Mouse (Mus musculus): ENCODE results near the gene Cbr3. TPM values are rescaled to one million over a fixed set of nuclear protein-coding genes. Genes with fewer than 3 reads are reported as not detected.
"Not testable (repeated sequence)": the region's sequence is repeated elsewhere in the genome, so short reads cannot be mapped to it uniquely, and the experiment has no call there.

The Cbr3 gene
- polyA plus RNA-seq (2021): 16.6 TPM

DNA sequence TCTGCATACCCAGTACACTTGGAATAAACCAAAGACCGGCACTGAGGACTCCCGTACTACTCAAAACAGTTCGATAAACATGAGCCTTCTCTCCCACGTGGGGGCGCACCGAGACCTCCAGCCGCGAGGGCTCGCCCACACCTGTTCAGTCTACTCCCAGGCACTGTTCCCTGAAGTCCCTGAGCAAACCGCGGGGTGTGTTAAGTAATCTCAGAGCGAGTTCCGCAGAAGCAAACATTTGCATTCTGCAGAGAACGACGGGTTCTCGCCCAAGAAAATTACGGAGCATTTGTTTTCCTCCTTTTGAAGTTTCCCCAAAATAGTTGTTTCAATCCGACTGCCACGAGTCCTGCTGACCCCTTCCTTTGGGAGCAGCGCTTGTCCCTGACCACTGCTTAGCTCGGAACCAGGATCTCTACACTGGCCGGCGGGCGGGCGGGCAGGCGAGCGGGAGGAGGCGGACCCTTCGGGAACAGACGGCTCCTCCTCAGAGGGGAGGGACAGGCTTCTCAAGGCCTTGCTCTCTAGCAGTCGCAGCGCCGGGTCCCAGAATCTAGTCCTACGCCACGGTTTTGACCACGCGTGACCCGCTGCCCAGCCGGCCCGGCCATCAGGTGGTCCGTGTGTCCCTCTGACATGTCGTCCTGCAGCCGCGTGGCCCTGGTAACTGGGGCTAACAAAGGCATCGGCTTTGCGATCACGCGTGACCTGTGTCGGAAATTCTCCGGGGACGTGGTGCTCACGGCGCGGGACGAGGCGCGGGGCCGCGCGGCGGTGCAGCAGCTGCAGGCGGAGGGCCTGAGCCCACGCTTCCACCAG is at the start of gene Cbr3:
Gene Cbr3 (plus strand): TSS at position 527 of the 819 bp plus-strand sequence.
- CTCF ChIA-PET: interaction anchor here (1.6 to 2.8 kb wide), 2 partner anchors 28 to 103 kb away, joined by 4 to 8 read pairs; no protein-coding TSS in a partner anchor
- peaks cover 3% of the 10 kb centered on the region for H3K27me3 ChIP-seq
- ATAC-seq (peak; percentile 82), DNase-seq (ENCODE audit: low read depth, low spot score) (no peak)
- TF ChIP-seq CTCF (IDR thresholded peaks at IDR 0.05): peak; percentile 32
- in situ Hi-C loops (cut with MboI; ENCODE audit: low pct_unique_long_range_greater_than_20kb): loop anchor here (10.0 kb wide), 1 partner anchor 102 kb away; no protein-coding TSS in a partner anchor
- POLR2A ChIA-PET: no interaction called here

DNA sequence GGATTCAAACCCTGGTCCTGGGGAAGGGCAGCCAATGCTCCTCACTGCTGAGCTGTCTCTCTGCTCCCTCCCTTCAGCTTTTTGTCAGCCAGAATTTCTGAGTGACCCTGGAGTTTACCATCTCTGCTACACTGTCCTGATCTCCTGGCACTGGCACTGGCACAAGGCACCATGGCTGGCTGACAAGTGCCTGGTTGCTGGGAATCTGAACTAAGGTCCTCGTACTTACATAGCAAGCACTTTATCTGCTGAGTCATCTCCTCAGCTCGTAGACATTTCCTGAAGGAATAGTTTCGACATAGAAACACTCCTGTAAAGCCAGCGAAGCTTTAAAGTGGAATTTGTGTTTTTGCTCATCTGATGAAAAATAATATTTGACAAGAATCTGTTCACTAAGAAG is 39.0 kb upstream of the Cbr3 start:
- in situ Hi-C loops (cut with MboI; ENCODE audit: low pct_unique_long_range_greater_than_20kb): no loop called here
- peak; percentile 21 for ATAC-seq
- DNase-seq (ENCODE audit: low read depth, low spot score): peak; percentile 33
- TF ChIP-seq CTCF (IDR thresholded peaks at IDR 0.05): no peak
- ChIA-PET CTCF (interaction anchor here (0.8 to 1.0 kb wide), 2 partner anchors 17 to 67 kb away, joined by 3 read pairs; no protein-coding TSS in a partner anchor), POLR2A (interaction anchor here (0.6 kb wide), 1 partner anchor 40 kb away, joined by 3 read pairs; no protein-coding TSS in a partner anchor)
- no peaks in the 10 kb centered on the region for H3K27me3 ChIP-seq

DNA sequence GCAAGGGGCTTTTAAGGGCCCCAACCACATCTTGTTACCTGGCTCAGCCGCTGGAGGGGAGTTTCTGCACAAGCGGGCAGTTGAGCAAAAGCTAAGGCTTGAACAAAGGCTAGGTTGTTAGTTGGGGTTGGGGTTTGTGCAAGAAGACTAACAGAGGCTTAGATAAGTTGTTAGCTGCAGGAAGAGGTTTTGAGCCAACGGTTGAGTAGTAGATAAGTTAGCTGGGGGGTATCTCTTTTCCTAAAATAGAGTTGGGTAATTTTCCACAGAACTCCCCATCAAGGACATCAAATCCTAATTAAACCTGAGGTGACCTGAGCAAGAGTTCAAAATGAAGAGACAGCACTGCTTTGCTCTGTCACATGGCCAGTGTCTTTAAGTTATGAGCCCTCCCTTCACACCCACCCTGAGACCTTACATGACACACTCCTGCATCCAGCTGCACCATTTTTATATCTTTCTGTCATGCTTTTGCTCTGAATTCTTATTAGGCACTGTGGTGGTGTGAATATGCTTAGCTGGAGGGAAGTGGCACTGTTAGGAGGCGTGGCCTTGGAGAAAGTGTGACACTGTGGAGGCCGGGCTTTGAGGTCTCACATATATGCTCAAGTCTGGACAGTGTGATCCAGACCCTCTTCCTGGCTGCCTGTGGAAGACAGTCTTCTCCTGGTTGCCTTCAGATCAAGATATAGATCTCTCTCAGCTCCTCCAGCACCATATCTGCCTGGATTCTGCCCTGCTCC is 34.4 kb upstream of the Cbr3 start:
- CTCF ChIA-PET: no interaction called here
- ATAC-seq (no peak), DNase-seq (ENCODE audit: low read depth, low spot score) (no peak)
- POLR2A ChIA-PET: no interaction called here
- H3K27me3 ChIP-seq: no peaks in the 10 kb centered on the region
- TF ChIP-seq CTCF (IDR thresholded peaks at IDR 0.05): no peak
- in situ Hi-C loops (cut with MboI; ENCODE audit: low pct_unique_long_range_greater_than_20kb): no loop called here

DNA sequence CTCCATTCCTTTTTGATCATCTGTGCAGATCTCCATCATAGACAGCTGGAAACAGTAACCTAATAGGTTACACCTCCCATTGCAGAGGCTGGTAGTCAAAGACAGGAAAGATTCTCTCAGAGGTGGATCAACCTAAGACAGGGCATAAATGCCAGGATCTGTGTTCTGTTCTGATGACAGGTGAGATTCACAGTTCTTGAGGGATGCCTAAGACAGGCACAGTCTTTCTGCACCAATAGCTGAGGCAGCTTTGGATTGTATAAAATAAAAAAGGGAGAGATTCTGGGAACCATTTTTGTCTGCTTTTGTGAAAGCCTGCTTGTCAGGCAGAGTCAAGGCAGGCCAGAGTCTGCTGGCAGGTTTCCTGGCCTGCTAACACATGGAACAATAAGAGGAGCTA is 15.0 kb upstream of the Cbr3 start:
- no peak for DNase-seq (ENCODE audit: low read depth, low spot score)
- TF ChIP-seq CTCF (IDR thresholded peaks at IDR 0.05): no peak
- ChIA-PET POLR2A (no interaction called here), CTCF (no interaction called here)
- H3K27me3 ChIP-seq: no peaks in the 10 kb centered on the region
- in situ Hi-C loops (cut with MboI; ENCODE audit: low pct_unique_long_range_greater_than_20kb): no loop called here
- ATAC-seq: no peak

DNA sequence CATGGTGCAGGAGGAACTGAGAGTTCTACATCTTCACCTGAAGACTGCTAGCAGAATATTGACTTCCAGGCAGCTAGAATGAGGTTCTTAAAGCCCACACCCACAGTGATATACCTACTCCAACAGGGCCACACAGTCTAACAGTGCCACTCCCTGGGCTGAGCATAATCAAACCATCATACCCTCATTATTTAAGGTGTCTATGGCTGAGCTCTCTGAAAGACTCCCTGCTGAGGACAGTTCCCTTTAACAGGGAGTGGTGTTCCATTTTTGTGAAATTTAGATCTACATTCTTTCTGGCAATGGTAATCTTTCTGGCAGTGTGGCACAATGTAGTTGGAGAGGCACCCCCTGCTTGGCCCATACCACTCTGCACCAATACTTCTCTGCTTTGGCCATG is 13.5 kb upstream of the Cbr3 start:
- POLR2A ChIA-PET: no interaction called here
- DNase-seq (ENCODE audit: low read depth, low spot score) (no peak), ATAC-seq (no peak)
- CTCF ChIA-PET: no interaction called here
- no peaks in the 10 kb centered on the region for H3K27me3 ChIP-seq
- in situ Hi-C loops (cut with MboI; ENCODE audit: low pct_unique_long_range_greater_than_20kb): no loop called here
- no peak for TF ChIP-seq CTCF (IDR thresholded peaks at IDR 0.05)

DNA sequence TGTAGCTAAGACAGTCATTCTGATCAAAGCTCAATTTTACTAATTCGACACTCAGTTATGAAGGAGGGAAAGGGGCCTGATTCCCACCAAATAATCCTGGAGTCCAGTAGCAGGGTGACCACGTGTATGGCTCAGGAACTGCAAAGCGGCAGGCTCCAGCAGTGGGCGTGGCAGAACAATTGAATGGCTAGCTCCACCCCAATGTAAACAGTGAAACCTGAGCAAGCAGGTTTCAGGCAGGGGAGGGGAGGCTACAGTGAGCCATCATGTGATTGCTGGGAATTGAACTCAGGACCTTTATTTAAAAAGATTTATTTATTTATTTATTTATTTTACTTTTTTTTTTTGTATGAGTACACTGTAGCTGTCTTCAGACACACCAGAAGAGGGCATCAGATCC is 12.5 kb upstream of the Cbr3 start:
- in situ Hi-C loops (cut with MboI; ENCODE audit: low pct_unique_long_range_greater_than_20kb); CTCF ChIA-PET; POLR2A ChIA-PET; H3K27me3 ChIP-seq; DNase-seq (ENCODE audit: low read depth, low spot score); ATAC-seq: not testable (repeated sequence)

DNA sequence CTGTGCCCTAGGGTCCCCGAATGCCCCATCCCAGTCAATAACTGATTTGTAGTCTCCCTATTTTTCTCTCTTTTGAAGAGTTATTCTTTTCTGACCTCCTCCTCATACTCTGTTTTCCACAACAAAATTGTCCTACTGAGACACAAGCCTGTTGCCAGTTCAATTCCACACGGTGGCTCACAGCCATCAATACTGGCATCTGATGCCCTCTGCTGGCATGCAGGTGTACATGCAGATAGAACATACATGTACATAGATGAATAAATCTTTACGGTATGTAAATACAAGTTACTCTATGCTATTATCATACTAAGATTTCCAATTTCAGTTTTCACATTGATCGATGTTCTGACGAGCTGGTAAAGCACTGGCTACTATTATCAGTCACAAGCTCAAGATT is 12.0 kb upstream of the Cbr3 start:
- ATAC-seq (no peak), DNase-seq (ENCODE audit: low read depth, low spot score) (no peak)
- ChIA-PET POLR2A (no interaction called here), CTCF (interaction anchor here (1.0 to 1.1 kb wide), 2 partner anchors 10 to 56 kb away, joined by 3 read pairs; no protein-coding TSS in a partner anchor)
- TF ChIP-seq CTCF (IDR thresholded peaks at IDR 0.05): peak; percentile 39
- no peaks in the 10 kb centered on the region for H3K27me3 ChIP-seq
- in situ Hi-C loops (cut with MboI; ENCODE audit: low pct_unique_long_range_greater_than_20kb): no loop called here

DNA sequence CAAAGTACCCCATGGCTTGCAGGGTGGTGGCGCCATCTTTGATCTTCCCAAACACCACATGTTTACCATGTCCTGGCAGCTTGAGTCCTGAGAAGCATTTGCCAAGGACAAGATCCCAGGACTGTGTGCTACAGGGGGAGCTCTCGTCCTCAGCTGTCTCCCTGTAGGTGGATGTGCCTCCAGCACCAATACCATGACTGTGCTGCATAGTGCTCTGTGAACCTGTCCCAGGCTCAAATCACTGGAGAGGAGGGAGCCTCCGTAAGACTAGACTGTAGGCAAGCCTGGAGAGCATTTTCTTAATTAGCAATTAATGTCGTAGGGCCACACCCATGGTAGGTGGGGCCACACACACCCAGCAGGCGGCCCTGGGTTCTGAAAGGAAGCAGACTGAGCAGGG is 6.6 kb upstream of the Cbr3 start:
- DNase-seq (ENCODE audit: low read depth, low spot score) (no peak), ATAC-seq (no peak)
- ChIA-PET CTCF (no interaction called here), POLR2A (no interaction called here)
- peaks cover 3% of the 10 kb centered on the region for H3K27me3 ChIP-seq
- no peak for TF ChIP-seq CTCF (IDR thresholded peaks at IDR 0.05)
- in situ Hi-C loops (cut with MboI; ENCODE audit: low pct_unique_long_range_greater_than_20kb): no loop called here

DNA sequence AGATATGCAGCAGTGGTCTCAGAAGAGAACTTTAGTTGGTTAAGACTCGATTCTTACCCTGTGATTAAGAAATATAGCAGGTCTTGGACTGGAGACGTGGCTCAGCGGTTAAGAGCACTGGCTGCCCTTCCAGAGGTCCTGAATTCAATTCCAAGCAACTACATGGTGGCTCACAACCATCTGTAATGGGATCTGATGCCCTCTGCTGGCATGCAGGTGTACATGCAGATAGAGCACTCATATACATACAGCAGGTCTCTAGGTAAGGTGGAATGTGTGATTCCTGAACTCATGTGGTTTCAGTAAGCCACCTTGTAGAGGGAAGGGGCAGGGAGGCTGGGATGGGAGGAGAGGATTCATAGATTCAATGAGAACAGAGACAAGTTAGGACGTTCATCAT is 4.8 kb upstream of the Cbr3 start:
- H3K27me3 ChIP-seq: peaks cover 3% of the 10 kb centered on the region
- CTCF ChIA-PET: no interaction called here
- DNase-seq (ENCODE audit: low read depth, low spot score): no peak
- POLR2A ChIA-PET: no interaction called here
- ATAC-seq: no peak
- TF ChIP-seq CTCF (IDR thresholded peaks at IDR 0.05): peak; percentile 48
- in situ Hi-C loops (cut with MboI; ENCODE audit: low pct_unique_long_range_greater_than_20kb): no loop called here

DNA sequence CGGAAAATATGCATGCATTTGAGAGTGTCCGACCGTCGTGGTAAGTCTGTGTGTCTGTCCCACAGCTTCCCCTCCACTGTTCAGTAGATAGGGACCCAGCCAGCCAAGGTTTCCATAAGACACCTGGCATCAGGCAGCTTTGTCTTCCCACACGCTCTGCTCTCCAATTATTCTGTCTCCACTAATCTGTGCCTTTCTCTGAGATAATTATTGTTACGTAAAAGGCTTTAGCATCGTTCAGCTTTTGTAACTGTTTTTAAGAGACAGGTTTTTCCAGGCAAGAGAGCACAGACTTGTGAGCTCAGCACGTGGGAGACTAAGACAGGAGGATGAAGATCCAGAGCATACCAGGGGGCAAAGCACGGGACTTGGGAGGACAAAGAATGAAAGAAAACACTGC is 3.9 kb upstream of the Cbr3 start:
- no peak for ATAC-seq
- peak; percentile 22 for DNase-seq (ENCODE audit: low read depth, low spot score)
- POLR2A ChIA-PET: no interaction called here
- H3K27me3 ChIP-seq: peaks cover 3% of the 10 kb centered on the region
- CTCF ChIA-PET: interaction anchor here (1.4 kb wide), 1 partner anchor 94 kb away, joined by 4 read pairs; no protein-coding TSS in a partner anchor
- no peak for TF ChIP-seq CTCF (IDR thresholded peaks at IDR 0.05)
- in situ Hi-C loops (cut with MboI; ENCODE audit: low pct_unique_long_range_greater_than_20kb): no loop called here

DNA sequence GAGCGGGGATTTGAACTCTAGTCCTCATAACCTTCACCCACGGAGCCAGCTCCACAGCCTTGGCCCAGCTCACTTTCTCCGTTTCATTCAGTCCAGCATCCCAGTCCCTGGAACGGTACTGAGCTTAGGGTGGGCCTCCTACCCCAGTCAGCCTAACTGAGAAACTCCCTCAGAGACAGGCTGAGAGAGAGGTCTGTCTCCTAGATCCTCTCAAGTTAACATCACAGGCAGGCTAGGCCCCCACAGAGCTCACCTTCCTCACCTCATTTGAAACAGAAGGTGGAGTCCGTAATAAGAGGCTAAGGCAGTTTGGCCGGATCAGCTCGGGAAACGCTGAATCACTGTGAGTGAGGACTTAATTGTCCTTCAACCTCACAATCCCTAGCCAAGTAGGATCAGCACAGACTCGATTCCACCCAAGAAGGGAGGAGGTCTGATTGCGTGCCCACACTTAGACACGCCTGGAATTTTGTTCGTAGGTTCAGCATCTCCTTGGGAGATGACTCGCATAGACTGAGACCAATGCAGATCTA is 793 bp upstream of the Cbr3 start:
- ChIA-PET POLR2A (no interaction called here), CTCF (interaction anchor here (1.6 kb wide), 1 partner anchor 29 kb away, joined by 4 read pairs; no protein-coding TSS in a partner anchor)
- DNase-seq (ENCODE audit: low read depth, low spot score) (no peak), ATAC-seq (peak; percentile 29)
- H3K27me3 ChIP-seq: peaks cover 3% of the 10 kb centered on the region
- in situ Hi-C loops (cut with MboI; ENCODE audit: low pct_unique_long_range_greater_than_20kb): loop anchor here (10.0 kb wide), 1 partner anchor 103 kb away; no protein-coding TSS in a partner anchor
- no peak for TF ChIP-seq CTCF (IDR thresholded peaks at IDR 0.05)

All from Patski (cell line).